Comparison of ENCODE assay signal across 8 mouse cellular contexts in genomic region chr19:7382903-7383865, GRCm38 (mm10). TPM values are rescaled to one million over a fixed set of nuclear protein-coding genes. Genes with fewer than 3 reads are reported as not detected.
DNase-seq lines count a peak whose midpoint lies in the region; ATAC-seq and TF ChIP-seq lines count a peak whose summit lies in the region.

Spindoc (minus strand) TSS chr19:7382994.

- 2% methylated on average over 52 of the region's 52 CpGs for WGBS in heart, embryonic 11.5 days (ENCODE audit: insufficient replicate concordance)
- 1% methylated on average over 51 of the region's 52 CpGs for WGBS in kidney, embryonic 16.5 days
- 5% methylated on average over 52 of the region's 52 CpGs for WGBS in liver, adult 2 months

- TF ChIP-seq CTCF in C2C12 (IDR thresholded peaks at IDR 0.05; ENCODE audit: control insufficient read depth, insufficient read depth, insufficient read length): no peak
- no peak for TF ChIP-seq CTCF in brain, embryonic 14.5 days (IDR thresholded peaks at IDR 0.05; ENCODE audit: borderline replicate concordance, extremely low read depth, insufficient read depth, insufficient read length)
- TF ChIP-seq CTCF in liver, adult 2 months (IDR thresholded peaks at IDR 0.05; ENCODE audit: low read depth, low read length): no peak

- H3K79me3 ChIP-seq in C2C12 (ENCODE audit: low read depth): peaks cover 9% of the 10 kb centered on the region

- peak; percentile 99 for ATAC-seq in heart, embryonic 11.5 days (replicated peaks; ENCODE audit: insufficient number of reproducible peaks, low FRiP score, low TSS enrichment)
- ATAC-seq in kidney, embryonic 16.5 days (ENCODE audit: low FRiP score, low TSS enrichment): peak; percentile 98

- peak within 1 kb of the TSS; percentile 77 for H3K4me3 ChIP-seq in C2C12 (ENCODE audit: insufficient read depth, poor library complexity, severe bottlenecking)
- H3K4me3 ChIP-seq in erythroblast, embryonic 14.5 days (replicated peaks): peak within 1 kb of the TSS; percentile 84
- peak within 1 kb of the TSS; percentile 68 for H3K4me3 ChIP-seq in heart, embryonic 11.5 days (ENCODE audit: low read depth, low read length)
- peak within 1 kb of the TSS; percentile 93 for H3K4me3 ChIP-seq in kidney, embryonic 16.5 days (ENCODE audit: low read length)
- H3K4me3 ChIP-seq in liver, adult 2 months (ENCODE audit: insufficient read depth, low read depth, low read length): peak within 1 kb of the TSS; percentile 87
- peak within 1 kb of the TSS; percentile 61 for H3K4me3 ChIP-seq in myocyte

- DNase-seq in brain, embryonic 14.5 days (ENCODE audit: low read depth): peak; percentile 98
- peak; percentile 71 for DNase-seq in liver, adult 2 months (ENCODE audit: extremely low read depth, low read depth, low spot score)
- peak; percentile 94 for DNase-seq in splenic B cell, adult 2 months (ENCODE audit: low read depth, low spot score)

- H3K27ac ChIP-seq in heart, embryonic 11.5 days (ENCODE audit: low read depth, low read length): peak within 1 kb of the TSS; percentile 84
- peak within 1 kb of the TSS; percentile 89 for H3K27ac ChIP-seq in kidney, embryonic 16.5 days (ENCODE audit: low read length)
- H3K27ac ChIP-seq in liver, adult 2 months (replicated peaks; ENCODE audit: insufficient read depth, low read depth, low read length): 0 out of 2 replicates have a peak within 1 kb of the TSS, but pooled peaks have one; percentile 2

- H3K4me1 ChIP-seq in erythroblast, embryonic 14.5 days (ENCODE audit: control insufficient read depth): peaks cover 39% of the 10 kb centered on the region
- H3K4me1 ChIP-seq in heart, embryonic 11.5 days (ENCODE audit: control insufficient read depth, insufficient read depth, low read length): peaks cover 20% of the 10 kb centered on the region
- peaks cover 27% of the 10 kb centered on the region for H3K4me1 ChIP-seq in kidney, embryonic 16.5 days (ENCODE audit: insufficient read depth, low read length)
- no peaks in the 10 kb centered on the region; the same call in 1 of the 2 replicates for H3K4me1 ChIP-seq in liver, adult 2 months (ENCODE audit: control insufficient read depth, insufficient read depth, low read length)

- H3K36me3 ChIP-seq in C2C12 (ENCODE audit: control insufficient read depth, insufficient read depth): no peaks in the 10 kb centered on the region
- no peaks in the 10 kb centered on the region for H3K36me3 ChIP-seq in erythroblast, embryonic 14.5 days (ENCODE audit: control insufficient read depth)
- 0 out of 2 replicates have a peak, but pooled peaks cover 3% of the 10 kb centered on the region for H3K36me3 ChIP-seq in heart, embryonic 11.5 days (ENCODE audit: control insufficient read depth, insufficient read depth, low read length)
- peaks cover 11% of the 10 kb centered on the region; the same call in 1 of the 2 replicates for H3K36me3 ChIP-seq in kidney, embryonic 16.5 days (ENCODE audit: insufficient read depth, low read length)
- no peaks in the 10 kb centered on the region for H3K36me3 ChIP-seq in liver, adult 2 months (ENCODE audit: control insufficient read depth, insufficient read depth, low read length)
- H3K36me3 ChIP-seq in myocyte (ENCODE audit: control insufficient read depth, insufficient read depth): no peaks in the 10 kb centered on the region
- H3K36me3 ChIP-seq in splenic B cell, adult 2 months (ENCODE audit: control insufficient read depth, insufficient read depth, low read length, poor library complexity, severe bottlenecking): no peaks in the 10 kb centered on the region

- TF ChIP-seq POLR2A in brain, embryonic 14.5 days (IDR thresholded peaks at IDR 0.05; ENCODE audit: borderline replicate concordance, extremely low read depth, insufficient read depth, insufficient read length, poor library complexity, severe bottlenecking): peak; percentile 76
- peak; percentile 72 for TF ChIP-seq POLR2A in liver, adult 2 months (IDR thresholded peaks at IDR 0.05; ENCODE audit: extremely low read depth, insufficient read depth, low read length)
- TF ChIP-seq POLR2A in myocyte (IDR thresholded peaks at IDR 0.05; ENCODE audit: insufficient read length, low read depth): peak; percentile 80

- H3ac ChIP-seq in C2C12 (ENCODE audit: control insufficient read depth, insufficient read length, low read depth): peak within 1 kb of the TSS; percentile 88
- peak within 1 kb of the TSS; percentile 42 for H3ac ChIP-seq in myocyte (ENCODE audit: control insufficient read depth, insufficient read length)

- H3K27me3 ChIP-seq in C2C12 (ENCODE audit: control insufficient read depth, insufficient read depth, insufficient read length) (no peaks in the 10 kb centered on the region), myocyte (ENCODE audit: control insufficient read depth, insufficient read depth, insufficient read length) (no peaks in the 10 kb centered on the region)
- peaks cover 3% of the 10 kb centered on the region for H3K27me3 ChIP-seq in erythroblast, embryonic 14.5 days (ENCODE audit: control insufficient read depth)
- H3K27me3 ChIP-seq in heart, embryonic 11.5 days (ENCODE audit: control insufficient read depth, insufficient read depth, low read length): no peaks in the 10 kb centered on the region
- no peaks in the 10 kb centered on the region for H3K27me3 ChIP-seq in kidney, embryonic 16.5 days (ENCODE audit: insufficient read depth, low read length)
- H3K27me3 ChIP-seq in liver, adult 2 months (ENCODE audit: control insufficient read depth, insufficient read depth, low read length): no peaks in the 10 kb centered on the region
- H3K27me3 ChIP-seq in splenic B cell, adult 2 months (ENCODE audit: control insufficient read depth, insufficient read depth, low read length, poor library complexity, severe bottlenecking): no peaks in the 10 kb centered on the region

- peak within 1 kb of the TSS; percentile 88 for H3K9ac ChIP-seq in heart, embryonic 11.5 days (ENCODE audit: low read depth, low read length)
- H3K9ac ChIP-seq in kidney, embryonic 16.5 days (replicated peaks; ENCODE audit: low read length): peak within 1 kb of the TSS; percentile 94
- peak within 1 kb of the TSS; percentile 85 for H3K9ac ChIP-seq in liver, adult 2 months (ENCODE audit: low read depth, low read length)

- 0 out of 2 replicates have a peak, but pooled peaks cover 2% of the 10 kb centered on the region for H3K9me3 ChIP-seq in erythroblast, embryonic 14.5 days (ENCODE audit: control insufficient read depth, low read length)
- H3K9me3 ChIP-seq in heart, embryonic 11.5 days (replicated peaks; ENCODE audit: control insufficient read depth, low read length): no peaks in the 10 kb centered on the region; the same call in 1 of the 2 replicates
- peaks cover 13% of the 10 kb centered on the region; the same call in 1 of the 2 replicates for H3K9me3 ChIP-seq in kidney, embryonic 16.5 days (ENCODE audit: low read length)

- peak within 1 kb of the TSS; percentile 67 for H3K4me2 ChIP-seq in heart, embryonic 11.5 days
- peak within 1 kb of the TSS; percentile 79 for H3K4me2 ChIP-seq in kidney, embryonic 16.5 days (replicated peaks; ENCODE audit: low read depth, low read length)
- peak within 1 kb of the TSS; percentile 89 for H3K4me2 ChIP-seq in myocyte (ENCODE audit: low read depth)

- peaks cover 42% of the 10 kb centered on the region for H3K79me2 ChIP-seq in C2C12 (ENCODE audit: control insufficient read depth, insufficient read depth)
- H3K79me2 ChIP-seq in liver, adult 2 months (ENCODE audit: control insufficient read depth, insufficient read depth, low read length): peaks cover 2% of the 10 kb centered on the region; the same call in 1 of the 2 replicates
- H3K79me2 ChIP-seq in myocyte (ENCODE audit: control insufficient read depth, insufficient read depth): peaks cover 19% of the 10 kb centered on the region

TF ChIP-seq in C2C12, 6 proteins besides CTCF, POLR2A, EP300 and RAD21:
- TF ChIP-seq MYOD1 (IDR thresholded peaks at IDR 0.05; ENCODE audit: control insufficient read depth, insufficient read length, low read depth) (no peak), USF1 (IDR thresholded peaks at IDR 0.05; ENCODE audit: low read depth) (peak; percentile 78), FOSL1 (IDR thresholded peaks at IDR 0.05; ENCODE audit: insufficient read depth, low read length, poor library complexity, severe bottlenecking) (no peak), CEBPB (IDR thresholded peaks at IDR 0.05; ENCODE audit: low read depth) (no peak), MAX (IDR thresholded peaks at IDR 0.05) (peak; percentile 17), MYOG (IDR thresholded peaks at IDR 0.05; ENCODE audit: control insufficient read depth, extremely low read depth, insufficient read length) (no peak)

TF ChIP-seq in myocyte, 11 proteins besides CTCF, POLR2A, EP300 and RAD21:
- TF ChIP-seq TCF3 (IDR thresholded peaks at IDR 0.05; ENCODE audit: insufficient read length, low read depth) (no peak), REST (IDR thresholded peaks at IDR 0.05; ENCODE audit: insufficient read depth, insufficient read length) (no peak), MYOD1 (IDR thresholded peaks at IDR 0.05; ENCODE audit: control insufficient read depth in 1 of 3, insufficient read length in 2 of 3, low read depth in 2 of 3) (no peak), CEBPB (IDR thresholded peaks at IDR 0.05; ENCODE audit: insufficient read depth, poor library complexity, severe bottlenecking) (no peak), E2F4 (IDR thresholded peaks at IDR 0.05; ENCODE audit: insufficient read depth) (no peak), POLR2AphosphoS2 (IDR thresholded peaks at IDR 0.05; ENCODE audit: insufficient read length, low read depth) (peak; percentile 81), TCF12 (IDR thresholded peaks at IDR 0.05; ENCODE audit: insufficient read depth, poor library complexity, severe bottlenecking) (no peak), USF1 (IDR thresholded peaks at IDR 0.05; ENCODE audit: low read depth) (peak; percentile 63), SRF (IDR thresholded peaks at IDR 0.05; ENCODE audit: control insufficient read depth, insufficient read length, low read depth) (peak; percentile 88), MYOG (IDR thresholded peaks at IDR 0.05; ENCODE audit: control insufficient read depth in 1 of 3, insufficient read depth in 1 of 3, insufficient read length in 2 of 3, low read depth in 2 of 3) (peak in 1 of 3 experiments; percentile 23), MAX (IDR thresholded peaks at IDR 0.05; ENCODE audit: low read depth) (no peak)

RNA-seq across cellular contexts. Expression of gene Spindoc, which starts in this region (rescaled TPM):
- polyA plus RNA-seq in C2C12 (2012; fragmentation: generic; extraction: Trizol) (21.6 TPM), myocyte (2012; fragmentation: generic; extraction: Trizol) (20.4 TPM)
- polyA plus RNA-seq in brain, embryonic 14.5 days (2012; rRNA removed): 48.2 and 49.2 TPM in 2 replicates
- 0.66 and 1.5 TPM in 2 replicates for polyA plus RNA-seq in erythroblast, embryonic 14.5 days (2012)
- polyA plus RNA-seq in heart, embryonic 11.5 days (2014; fragmentation: Nextera tagmentation; extraction: Ambion mirVana): 11.9 and 26.6 TPM in 2 replicates
- 33.2 and 35.7 TPM in 2 replicates for polyA plus RNA-seq in kidney, embryonic 16.5 days (2015; fragmentation: Nextera tagmentation; extraction: Ambion mirVana)
- total RNA-seq in liver, adult 2 months (2014; rRNA removed): 1.3 and 1.4 TPM in 2 replicates
- polyA plus RNA-seq in liver, adult 2 months (2012; rRNA removed): 3.0 and 4.4 TPM in 2 replicates

Comparison
In these comparisons a context has a peak if more than half of its experiments do, and no peak if none do; other contexts are left out.
1. Peak in every context shown above with its lines: DNase-seq, ATAC-seq, H3K4me3 ChIP-seq and H3K27ac ChIP-seq.
2. H3K27ac ChIP-seq: peak in every context shown above with its lines; median percentile 89 in kidney, embryonic 16.5 days; 84 in heart, embryonic 11.5 days; 2 in liver, adult 2 months.